Mouse (Mus musculus) adrenal gland, postnatal 4 days (tissue): ENCODE data around the gene Nkx1-2. TPM values are rescaled to one million over a fixed set of nuclear protein-coding genes. Genes with fewer than 3 reads are reported as not detected.

Experiments used
- DNase-seq, 2 experiments: peaks; one replicate each; pipeline ENCODE4 v3.0.0; 2021 to 2022; ENCODE audit warnings: low spot score in 2 of 2, mixed read lengths in 2 of 2
- long read RNA-seq, 2 experiments: library from polyadenylated mRNA; stranded (forward); transcript quantifications; one replicate each; pipeline ENCODE4 v2.0.0; 2021
- total RNA-seq, 2 experiments: library from RNA; stranded (reverse); gene quantifications; 2 replicates each; pipeline ENCODE4 v1.2.3; 2021

The Nkx1-2 gene
- total RNA-seq = not detected
- long read RNA-seq, experiment 1 = 0 reads
- long read RNA-seq, experiment 2 = 0 reads

DNA sequence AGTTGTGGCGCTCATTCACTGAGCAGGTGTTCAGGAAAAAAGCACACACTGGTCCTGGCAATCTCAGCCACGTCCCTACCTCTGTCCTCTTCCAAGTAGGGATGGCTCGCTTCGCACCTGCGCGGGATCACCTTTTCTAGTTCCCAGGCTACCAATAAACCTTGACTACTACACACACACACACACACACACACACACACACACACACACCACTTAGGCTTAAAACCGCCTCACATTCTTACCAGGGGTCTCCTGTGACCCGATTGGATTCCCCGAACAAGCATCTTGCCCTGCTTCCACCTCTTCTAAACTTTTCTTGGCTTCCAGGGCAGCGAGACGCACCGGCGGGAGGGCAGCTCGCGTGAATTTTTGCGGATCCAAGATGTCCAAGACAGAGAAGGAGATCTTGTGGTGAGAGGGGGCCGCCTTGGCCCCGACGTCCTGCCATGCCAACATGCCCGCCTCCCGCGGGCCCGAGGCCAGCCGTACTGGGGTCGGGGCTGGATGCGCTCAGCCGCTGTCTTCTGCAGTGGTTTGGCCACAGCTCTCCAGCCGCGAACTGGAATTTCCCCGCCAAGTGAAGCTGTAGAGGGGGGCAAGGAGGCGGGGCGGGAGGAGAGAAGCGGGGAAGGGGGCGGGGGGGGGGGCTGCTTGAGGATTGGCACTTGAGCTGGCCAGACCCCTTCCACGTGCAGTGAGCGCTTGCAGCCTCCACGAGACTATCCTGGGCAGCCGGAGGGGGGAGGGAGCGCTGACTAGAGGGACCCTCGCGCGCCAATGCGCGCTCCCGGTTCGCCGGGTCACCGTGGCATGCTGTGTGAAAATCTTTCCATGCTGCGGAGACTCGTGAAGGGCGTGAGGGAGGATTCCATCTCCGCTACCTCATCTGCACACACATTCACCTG lies at the start of gene Nkx1-2:
Gene Nkx1-2 (minus strand): TSS at position 567 of the 905 bp plus-strand sequence.
- DNase-seq = no peak

DNA sequence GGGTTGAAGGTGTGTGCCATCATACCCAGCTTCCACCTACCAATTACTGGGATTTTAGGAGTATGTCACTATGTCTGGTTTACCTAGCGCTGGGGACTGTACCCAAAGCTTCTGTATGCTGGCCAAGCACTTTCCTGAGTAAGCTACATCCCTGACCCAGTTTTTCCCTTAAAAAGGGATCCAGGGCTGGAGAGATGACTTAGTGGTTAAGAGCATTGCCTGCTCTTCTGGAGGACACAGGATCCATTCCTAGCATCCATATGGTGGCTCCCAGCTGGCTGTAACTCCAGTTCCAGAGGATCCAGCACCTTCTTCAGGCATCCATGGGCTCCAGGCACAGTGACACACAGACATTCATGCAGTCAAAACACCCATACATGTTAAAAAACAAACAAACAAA lies 47.1 kb upstream of the Nkx1-2 start:
- DNase-seq = no peak

- DNase-seq = no peak
These were observed 45.3 kb upstream of the Nkx1-2 start for GRCm38 (mm10) chr7:132644605-132645279.

- no peak for DNase-seq
These were observed 42.2 kb upstream of the Nkx1-2 start for GRCm38 (mm10) chr7:132641606-132642005.

- no peak for DNase-seq
These were observed 41.5 kb upstream of the Nkx1-2 start for GRCm38 (mm10) chr7:132640946-132641345.

DNA sequence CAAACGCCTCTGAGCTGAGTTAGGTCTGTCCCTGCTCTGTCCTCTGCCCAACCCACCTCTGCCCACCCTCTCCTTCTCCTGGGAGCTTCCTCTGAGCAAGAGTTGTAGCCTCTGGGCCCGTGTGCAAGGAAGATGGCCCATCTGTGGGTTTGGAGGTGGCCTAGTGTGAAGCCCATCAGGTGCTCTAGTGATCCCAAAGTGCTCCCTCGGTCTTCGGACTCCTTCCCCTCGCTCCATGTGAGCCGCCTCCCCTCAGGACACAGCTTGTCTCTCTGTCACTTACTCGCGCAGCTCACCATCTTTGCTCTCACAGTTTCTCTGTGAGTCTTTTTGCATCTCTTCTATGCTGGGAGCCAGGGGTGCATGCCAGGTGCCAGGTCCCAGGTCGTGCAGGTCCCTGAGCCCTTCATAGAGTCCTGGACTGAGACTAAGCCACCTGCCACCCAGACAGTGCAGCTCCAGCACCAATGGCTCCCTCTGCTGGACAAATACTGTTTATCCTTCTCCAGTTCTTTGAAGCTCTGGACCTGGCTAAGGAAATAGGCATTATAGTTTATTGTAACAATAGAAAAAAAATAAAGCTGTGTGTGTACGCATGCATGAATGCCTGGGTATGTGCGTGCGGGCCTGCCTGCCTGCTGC lies 39.1 kb upstream of the Nkx1-2 start:
- DNase-seq = no peak

DNA sequence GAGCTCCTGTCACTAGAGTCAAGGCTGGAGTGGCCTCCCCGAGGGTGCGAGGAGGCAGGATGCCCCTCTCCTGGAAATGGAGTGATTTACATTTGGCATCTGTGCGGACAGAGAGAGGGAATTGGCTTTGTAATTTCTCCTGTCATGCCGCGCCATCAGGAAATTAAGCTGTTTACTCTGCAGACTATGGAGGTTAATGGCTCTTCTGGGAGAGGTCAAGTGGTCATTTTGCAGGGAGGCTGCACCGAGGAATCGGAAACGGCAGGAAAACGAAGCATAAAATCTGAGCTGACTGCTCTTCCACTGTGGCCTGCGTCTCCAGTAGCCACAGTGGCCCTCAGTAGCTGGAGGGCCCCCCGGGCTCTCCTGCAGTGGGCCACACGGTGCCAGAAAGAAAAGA lies 37.9 kb upstream of the Nkx1-2 start:
- no peak for DNase-seq

DNA sequence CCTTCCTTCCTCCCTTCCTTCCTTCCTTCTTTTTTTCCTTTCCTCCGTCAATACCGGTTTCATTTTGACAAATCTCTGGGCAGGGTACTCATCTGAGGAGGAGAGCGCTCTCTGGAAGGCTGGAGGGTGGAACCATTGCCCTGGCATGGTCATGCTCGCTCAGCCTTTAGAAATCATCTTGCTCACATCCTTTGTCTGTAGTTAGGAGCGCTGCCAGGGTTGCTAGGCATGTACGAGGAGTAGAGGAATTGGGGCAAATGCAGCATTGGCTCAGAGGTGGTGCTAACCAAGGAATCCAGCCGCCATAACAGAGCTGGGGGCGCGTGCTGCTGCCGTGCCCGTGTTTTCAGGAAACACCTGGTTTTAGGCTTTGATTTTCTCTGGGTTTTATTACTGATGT lies 31.9 kb upstream of the Nkx1-2 start:
- no peak for DNase-seq

GRCm38 (mm10) chr7:132627448-132627847 lies 28.0 kb upstream of the Nkx1-2 start:
- no peak for DNase-seq

DNA sequence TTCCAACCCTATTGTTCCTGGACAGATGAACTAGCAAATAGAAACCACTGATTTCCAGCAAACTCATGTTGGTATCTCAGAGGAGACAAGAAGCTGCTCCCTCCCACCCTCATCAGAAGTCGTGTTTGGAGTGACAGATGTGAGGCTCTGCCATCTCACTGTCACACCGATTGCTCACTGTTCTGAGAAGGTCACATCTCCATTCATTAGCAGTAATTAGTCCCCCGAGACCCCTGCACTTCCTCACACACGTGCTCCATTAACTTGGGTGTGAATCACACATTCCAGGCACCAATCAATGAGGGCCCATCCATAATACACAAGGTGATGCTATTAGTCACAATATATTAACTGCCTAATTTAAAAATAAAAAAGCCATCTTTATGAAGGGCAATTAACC lies 26.7 kb upstream of the Nkx1-2 start:
- DNase-seq = no peak

DNA sequence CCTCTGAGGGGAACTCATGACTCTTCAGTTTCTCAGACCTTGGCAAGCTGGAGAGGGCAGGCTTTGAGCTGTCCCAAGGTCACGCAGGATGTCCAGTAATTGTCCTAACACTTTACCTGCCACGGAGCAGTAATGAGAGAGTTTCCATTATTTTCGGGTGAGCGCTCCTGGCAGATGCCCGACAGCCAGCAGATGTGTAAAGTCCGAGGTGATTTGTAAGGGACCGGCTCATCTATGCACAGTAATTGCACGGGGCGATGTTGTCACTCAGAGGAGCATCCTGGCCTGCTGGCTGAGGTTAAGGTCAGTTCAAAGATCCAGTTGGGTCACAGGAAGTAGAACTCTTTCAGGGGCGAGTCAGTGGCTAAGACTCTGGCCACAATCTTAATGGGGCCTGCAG lies 24.7 kb upstream of the Nkx1-2 start:
- DNase-seq = no peak

- no peak for DNase-seq
These were observed 20.8 kb upstream of the Nkx1-2 start for GRCm38 (mm10) chr7:132619975-132620918.

GRCm38 (mm10) chr7:132619549-132619948 lies 20.1 kb upstream of the Nkx1-2 start:
- no peak for DNase-seq

DNA sequence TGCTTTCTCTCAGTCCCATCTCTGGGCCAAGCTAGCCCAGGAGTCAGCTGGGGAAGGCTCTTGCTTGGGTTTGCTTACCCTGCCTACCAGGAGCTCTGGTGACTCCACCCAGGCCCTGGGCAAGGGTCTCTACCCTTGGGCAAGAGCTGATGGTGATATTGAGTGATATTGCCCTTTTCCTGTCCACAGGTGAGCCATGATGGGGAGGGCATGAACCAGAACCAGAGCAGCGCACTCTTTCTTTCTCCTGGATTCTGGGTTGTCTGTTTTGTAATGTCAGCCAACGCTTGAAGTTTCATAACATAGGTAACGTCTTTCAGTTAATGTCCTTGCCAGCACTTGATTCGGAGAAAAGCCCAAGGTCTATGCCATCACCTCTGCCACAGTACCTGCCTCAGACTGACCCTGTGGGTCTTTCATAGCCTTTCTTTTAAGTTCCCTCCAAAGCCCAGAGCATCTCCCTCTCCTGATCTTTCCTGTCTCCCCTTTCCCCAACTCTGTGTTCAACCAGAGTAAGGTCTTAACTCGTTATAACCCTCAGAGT lies 17.7 kb upstream of the Nkx1-2 start:
- DNase-seq = no peak

DNA sequence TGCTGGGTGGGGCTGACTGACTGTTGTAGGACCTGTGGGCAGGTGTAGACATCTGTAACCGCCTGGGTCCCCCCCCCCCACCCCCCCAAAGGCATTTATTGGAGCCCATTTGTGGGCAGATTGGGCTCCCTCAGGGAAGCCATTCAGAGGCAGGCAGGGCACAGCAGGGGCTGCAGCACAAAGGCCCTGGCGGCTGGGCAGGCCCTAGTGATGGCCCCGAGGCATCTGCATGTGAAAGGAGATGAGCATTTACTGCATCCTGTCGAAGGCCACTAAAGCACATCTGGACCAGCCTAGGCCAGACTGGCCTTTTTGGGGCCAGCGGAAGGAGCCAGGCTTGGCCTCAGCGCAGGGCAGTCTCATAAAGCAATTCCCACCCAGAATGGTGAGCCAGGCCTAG lies 17.0 kb upstream of the Nkx1-2 start:
- no peak for DNase-seq

DNA sequence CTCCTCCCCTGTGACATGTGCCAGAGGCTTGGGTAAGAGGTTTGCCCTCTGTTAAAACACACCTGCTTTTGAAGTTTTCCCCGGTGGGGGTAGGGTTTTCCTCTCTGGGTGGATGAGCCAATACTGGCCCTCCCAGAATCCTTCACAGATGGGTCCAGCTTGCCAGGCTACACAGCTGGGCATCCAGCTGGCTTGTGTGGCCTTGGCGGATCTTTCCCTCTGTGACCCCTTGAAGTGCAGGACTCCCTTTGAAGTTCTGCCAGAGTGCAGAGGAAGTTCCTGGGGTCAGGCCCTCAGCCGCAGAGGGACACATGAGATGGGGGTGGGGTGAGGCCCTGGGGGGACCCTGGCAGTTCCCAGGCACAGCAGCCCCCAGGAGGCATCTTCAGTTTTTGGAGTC lies 15.9 kb upstream of the Nkx1-2 start:
- DNase-seq = no peak

DNA sequence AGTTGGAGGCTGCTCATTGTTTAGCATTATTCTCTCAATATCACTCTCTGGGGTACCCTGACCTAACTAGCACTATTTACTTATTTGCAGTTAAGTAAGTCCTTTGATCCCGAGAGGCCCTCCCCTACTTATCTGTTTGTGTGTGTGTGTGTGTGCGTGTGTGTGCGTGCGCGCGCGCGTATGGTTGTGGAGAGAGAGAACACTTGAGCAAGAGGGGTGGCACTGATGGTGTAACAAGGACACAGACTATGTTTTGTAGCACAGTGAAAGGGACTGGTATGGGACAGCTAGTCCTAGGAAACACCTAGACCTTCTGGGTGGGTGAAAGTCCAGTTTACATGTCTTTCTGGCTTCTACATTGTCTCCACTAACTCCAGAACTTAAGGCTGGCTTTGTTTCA lies 12.1 kb upstream of the Nkx1-2 start:
- no peak for DNase-seq

DNA sequence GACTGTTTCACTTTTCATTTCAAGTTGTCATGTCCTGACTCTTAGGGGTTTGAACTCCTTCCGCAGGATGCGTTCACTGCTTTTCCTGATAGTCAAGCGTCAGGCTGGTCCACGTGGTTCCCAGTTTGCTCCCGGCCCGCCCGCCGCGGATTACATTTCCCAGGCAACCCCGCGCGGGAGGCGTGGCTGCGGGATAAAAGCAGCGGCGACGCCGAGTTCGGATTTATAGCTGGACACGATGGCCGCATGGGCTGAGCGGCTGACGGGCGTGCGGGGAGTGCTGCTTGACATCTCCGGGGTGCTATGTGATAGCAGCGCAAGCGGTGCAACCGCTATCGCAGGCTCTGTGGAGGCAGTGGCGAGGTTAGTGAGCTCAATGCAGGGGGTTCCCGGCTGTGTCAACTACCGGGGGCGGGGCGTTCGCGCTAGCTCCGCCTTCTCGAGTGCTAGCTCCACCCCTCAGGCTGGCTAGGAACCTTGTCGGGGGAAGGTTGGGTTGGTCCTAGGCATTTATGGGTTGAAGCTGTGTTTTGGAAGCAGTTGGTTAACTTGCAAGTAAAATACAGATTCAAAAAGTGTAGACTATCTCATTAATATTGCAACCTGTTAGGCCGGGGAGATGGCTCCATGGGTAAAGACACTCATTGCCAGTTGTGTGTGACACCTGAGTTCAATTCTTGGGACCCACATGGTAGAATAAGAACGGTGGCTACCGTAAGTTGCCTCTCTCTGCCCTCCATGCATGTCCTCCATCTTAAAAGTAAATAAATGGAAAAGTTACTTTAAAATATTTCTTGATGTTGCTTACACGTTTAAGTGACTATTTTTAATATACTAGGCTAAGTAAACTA lies 11.3 kb upstream of the Nkx1-2 start, which contains the start of gene Lhpp:
Gene Lhpp (plus strand): TSS at position 171 of the 851 bp plus-strand sequence.
- peak; percentile 67 to 80 for DNase-seq

DNA sequence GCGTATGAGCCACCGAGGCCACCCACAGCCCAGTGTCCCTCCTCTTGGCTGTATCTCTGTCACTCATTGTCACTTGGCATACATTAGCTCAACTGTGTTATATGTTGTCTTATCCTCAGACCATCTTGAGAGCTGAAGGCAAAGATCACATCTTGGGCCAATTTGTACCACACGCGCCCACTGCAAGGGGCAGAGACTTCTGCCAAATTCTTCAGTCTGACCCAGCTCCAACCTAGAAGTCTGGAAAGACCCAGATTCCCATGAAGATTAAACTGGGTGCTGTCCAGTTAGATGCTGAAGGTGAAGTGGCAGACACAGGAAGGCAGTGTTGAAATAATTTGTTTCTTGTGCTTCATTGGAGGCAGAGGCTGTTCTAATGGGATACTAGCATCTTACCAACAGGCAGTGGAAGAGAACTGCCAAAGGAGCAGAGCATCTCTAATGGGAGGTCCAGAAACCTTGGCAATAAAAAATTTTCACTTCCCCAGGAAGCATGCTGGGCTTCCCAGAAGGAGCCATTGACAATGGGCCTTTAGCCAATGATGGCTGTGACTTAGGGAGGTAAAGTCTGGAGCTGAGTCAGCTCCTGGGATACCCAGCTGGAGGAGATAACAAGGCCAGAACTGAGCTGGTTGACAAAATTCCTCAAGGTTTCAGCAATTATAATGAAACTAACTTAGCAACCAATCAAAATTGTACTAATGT lies 9.0 kb upstream of the Nkx1-2 start:
- DNase-seq = no peak
